Mouse (Mus musculus) ES-Bruce4 (cell line): ENCODE data around the gene Zfp318.
A peak's percentile ranks its signal among the peaks of the same experiment; 100 is the strongest.

ENCODE experiments used
- CTCF ChIP-seq: IDR thresholded peaks from one replicate; pipeline ENCODE4 v1.8.1; 2011; ENCODE audit warnings: low read depth, low read length
- EP300 ChIP-seq: IDR thresholded peaks from 2 replicates; pipeline ENCODE4 v1.6.1; 2011; ENCODE audit warnings: low read depth, low read length; ENCODE audit not compliant: insufficient read depth
- POLR2A ChIP-seq: IDR thresholded peaks from one replicate; pipeline ENCODE4 v1.8.1; 2011; ENCODE audit warnings: low read length; ENCODE audit not compliant: insufficient read depth

GRCm38 (mm10) chr17:46457791-46458190 lies 74.3 kb downstream of the Zfp318 start:
- TF ChIP-seq CTCF = peak; percentile 88
- TF ChIP-seq POLR2A = no peak
- no peak for TF ChIP-seq EP300
